Mouse (Mus musculus): ENCODE results near the gene Sass6. TPM values are rescaled to one million over a fixed set of nuclear protein-coding genes. Genes with fewer than 3 reads are reported as not detected.

Gene Sass6
- 17.6 and 22.0 TPM in 2 replicates for polyA plus RNA-seq (2015; fragmentation: Nextera tagmentation; extraction: Ambion mirVana)

GRCm38 (mm10) chr3:116594728-116595602, at the start of gene Sass6:
Gene Sass6 (plus strand): TSS chr3:116594982.

GRCm38 (mm10) chr3:116562408-116563094, 32.2 kb upstream of the Sass6 start, which contains the start of gene Lrrc39:
Gene Lrrc39 (plus strand): TSS chr3:116562973.

GRCm38 (mm10) chr3:116614295-116614892, 19.6 kb downstream of the Sass6 start, which contains the start of gene Trmt13:
Gene Trmt13 (minus strand): TSS chr3:116614587.

GRCm38 (mm10) chr3:116662463-116662863, 67.7 kb downstream of the Sass6 start, which contains the start of gene Mfsd14a:
Gene Mfsd14a (minus strand): TSS chr3:116662677.

Other genes starting within 250 kb of the Sass6 start
- gene Cdc14a, start 170.9 kb upstream of the Sass6 start, polyA plus RNA-seq (2015; fragmentation: Nextera tagmentation; extraction: Ambion mirVana), result 3.8 and 5.3 TPM in 2 replicates
- gene Rtca, start 86.8 kb upstream of the Sass6 start, polyA plus RNA-seq (2015; fragmentation: Nextera tagmentation; extraction: Ambion mirVana), result 37.6 and 38.0 TPM in 2 replicates
- gene Dbt, start 81.9 kb upstream of the Sass6 start, polyA plus RNA-seq (2015; fragmentation: Nextera tagmentation; extraction: Ambion mirVana), result 4.1 and 5.6 TPM in 2 replicates
- gene Lrrc39, start 32.0 kb upstream of the Sass6 start, polyA plus RNA-seq (2015; fragmentation: Nextera tagmentation; extraction: Ambion mirVana), result 3.2 and 4.8 TPM in 2 replicates
- gene Trmt13, start 19.6 kb downstream of the Sass6 start, polyA plus RNA-seq (2015; fragmentation: Nextera tagmentation; extraction: Ambion mirVana), result 15.7 and 17.5 TPM in 2 replicates
- 34.6 and 40.5 TPM in 2 replicates for gene Mfsd14a, start 67.7 kb downstream of the Sass6 start, polyA plus RNA-seq (2015; fragmentation: Nextera tagmentation; extraction: Ambion mirVana)
- not detected in 2 replicates for gene Gm43191, start 86.3 kb downstream of the Sass6 start, polyA plus RNA-seq (2015; fragmentation: Nextera tagmentation; extraction: Ambion mirVana)
- gene Slc35a3, start 117.8 kb downstream of the Sass6 start, polyA plus RNA-seq (2015; fragmentation: Nextera tagmentation; extraction: Ambion mirVana), result 7.9 and 8.2 TPM in 2 replicates
- 6.4 and 8.1 TPM in 2 replicates for gene Agl, start 213.2 kb downstream of the Sass6 start, polyA plus RNA-seq (2015; fragmentation: Nextera tagmentation; extraction: Ambion mirVana)